Mouse (Mus musculus) C2C12 (cell line): ENCODE data around the gene Cd96.

Experiments
- CEBPB ChIP-seq: IDR thresholded peaks from one replicate; pipeline ENCODE4 v1.6.1; 2011; ENCODE audit warnings: low read depth, mild to moderate bottlenecking, control low read depth, moderate library complexity
- CTCF ChIP-seq: IDR thresholded peaks from one replicate; pipeline ENCODE4 v1.5.1; 2011; ENCODE audit not compliant: control insufficient read depth, insufficient read depth, insufficient read length
- MYOD1 ChIP-seq: IDR thresholded peaks from one replicate; pipeline ENCODE4 v1.6.1; 2011; ENCODE audit warnings: low read depth; ENCODE audit not compliant: control insufficient read depth, insufficient read length

DNA sequence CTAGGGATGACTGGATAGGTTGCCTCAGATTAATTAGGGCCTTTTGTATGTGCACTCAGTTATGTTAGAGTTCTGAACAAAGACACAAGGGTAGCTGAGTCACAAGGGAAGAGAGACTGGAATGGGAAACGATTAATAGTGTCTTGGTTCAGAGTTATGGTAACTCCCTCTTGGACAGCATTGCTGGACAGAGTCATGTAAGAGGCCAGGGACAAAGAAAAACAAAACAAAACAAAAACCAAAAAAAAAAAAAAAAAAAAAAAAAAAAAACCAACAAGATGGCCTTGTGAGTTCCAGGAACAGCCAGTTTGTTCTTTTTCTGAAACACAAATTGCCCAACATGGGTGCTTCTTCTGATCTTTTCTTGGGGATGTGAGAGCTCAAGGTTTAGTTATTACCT, 133.8 kb downstream of the Cd96 start:
- TF ChIP-seq CTCF (no peak), MYOD1 (no peak), CEBPB (no peak)
